Mouse (Mus musculus): Measurements from ENCODE around the gene Gemin5. TPM values are rescaled to one million over a fixed set of nuclear protein-coding genes. Genes with fewer than 3 reads are reported as not detected.

Gemin5 gene
- total RNA-seq, 2 experiments from 2014 or later, result 14.8 to 15.3 TPM

DNA sequence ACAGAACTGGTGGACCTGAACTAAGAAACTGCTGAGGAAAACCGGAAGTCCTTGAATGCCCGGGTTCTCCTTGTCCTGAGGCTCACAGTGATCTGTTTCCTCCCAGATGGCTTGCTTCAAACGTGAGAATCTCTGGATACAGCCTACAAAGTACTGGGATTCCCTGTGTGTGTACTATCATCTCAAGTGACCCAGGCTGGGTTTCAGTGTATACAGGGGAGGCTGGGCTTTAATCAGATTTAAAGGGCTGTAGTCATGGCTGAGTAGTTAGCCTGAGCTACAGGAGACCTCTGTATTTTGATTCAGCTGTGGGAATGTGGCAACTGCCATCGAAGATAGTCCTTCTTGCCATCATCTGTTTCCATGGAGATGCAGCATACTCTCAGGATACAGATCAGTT is 91.1 kb downstream of the Gemin5 start:
- DNase-seq (ENCODE audit: low spot score in 2 of 2), result no peak

DNA sequence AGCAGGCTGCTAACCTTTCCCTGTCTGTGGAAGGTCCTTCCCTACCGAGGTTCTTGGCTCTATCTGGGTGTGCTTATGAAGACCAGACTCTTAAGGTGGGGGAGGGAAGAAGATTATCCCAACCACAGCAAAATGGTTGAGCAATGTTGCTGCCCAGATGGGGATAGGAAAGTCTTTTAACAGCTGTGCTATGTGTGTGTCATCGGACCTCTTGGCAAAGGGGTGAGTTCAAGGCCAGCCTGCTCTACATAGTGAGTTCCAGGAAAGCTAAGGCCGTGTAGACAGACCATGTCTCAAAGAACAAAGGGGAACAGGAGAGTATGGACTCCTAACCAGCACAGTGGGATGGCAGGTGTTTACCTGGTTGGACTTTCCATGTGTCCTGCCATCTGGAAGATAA is 95.4 kb downstream of the Gemin5 start:
- no peak for DNase-seq (ENCODE audit: low spot score in 2 of 2)

Other genes starting within 250 kb of the Gemin5 start
- 10 to 100 TPM; 92.7 to 95.0 TPM for gene Larp1, start 159.5 kb downstream of the Gemin5 start, total RNA-seq (2021)
- gene Gm12248, start 75.4 kb downstream of the Gemin5 start, total RNA-seq (2021), result not detected
- 10 to 100 TPM; 47.5 to 48.9 TPM for gene Cnot8, start 64.4 kb downstream of the Gemin5 start, total RNA-seq (2021)
- gene Mrpl22, start 3.1 kb upstream of the Gemin5 start, total RNA-seq (2021), result 10 to 100 TPM; 54.1 to 59.7 TPM
- 10 to 100 TPM; 15.6 to 17.9 TPM for gene Igtp, start 31.0 kb upstream of the Gemin5 start, total RNA-seq (2021)
- 10 to 100 TPM; 13.0 to 13.1 TPM for gene Irgm2, start 31.1 kb upstream of the Gemin5 start, total RNA-seq (2021)
- not detected for gene 4930438A08Rik, start 106.3 kb upstream of the Gemin5 start, total RNA-seq (2021)
- gene Zfp692, start 138.5 kb upstream of the Gemin5 start, total RNA-seq (2021), result 1 to 10 TPM; 6.1 to 6.9 TPM
- gene Zfp672, start 161.8 kb upstream of the Gemin5 start, total RNA-seq (2021), result 10 to 100 TPM; 34.3 to 40.7 TPM
- gene Sh3bp5l, start 162.2 kb upstream of the Gemin5 start, total RNA-seq (2021), result 10 to 100 TPM; 31.0 to 36.5 TPM
- gene Lypd8, start 210.5 kb upstream of the Gemin5 start, total RNA-seq (2021), result not detected

Data from gastrocnemius, postnatal 4 days (tissue).